15 mouse cellular contexts compared by ENCODE assay signal in genomic region chr4:58736867-58737633, GRCm38 (mm10). TPM values are rescaled to one million over a fixed set of nuclear protein-coding genes. Genes with fewer than 3 reads are reported as not detected.
DNase-seq lines count a peak whose midpoint lies in the region; ATAC-seq and TF ChIP-seq lines count a peak whose summit lies in the region.
"Had no signal": no experiment of that assay in that cellular context is flagged by ENCODE, and none has a peak within 500 bp of the region (broad histone marks: within the 10 kb centered on the region; RNA-seq: fewer than 3 reads in every experiment).

No protein-coding gene starts in this region.

- H3K27ac ChIP-seq in kidney, embryonic 15.5 days: peak overlapping the region; percentile 27; the same call in 1 of the 2 replicates
- H3K27ac ChIP-seq in kidney, embryonic 16.5 days (ENCODE audit: low read length): no peak overlapping the region
- no peak overlapping the region for H3K27ac ChIP-seq in CH12.LX (ENCODE audit: insufficient read depth, low read depth)
- H3K27ac ChIP-seq: limb, embryonic 13.5 days; neural tube, embryonic 12.5 days had no signal

- no peak; the same call in 1 of the 2 replicates for TF ChIP-seq RAD21 in CH12.LX (IDR thresholded peaks at IDR 0.05; ENCODE audit: low read depth, low read length)

- DNase-seq in cerebellum, postnatal 14 days: peak; percentile 15 to 20
- no peak for DNase-seq in CH12.LX (ENCODE audit: extremely low read depth)
- DNase-seq in urinary bladder, adult 2 months (ENCODE audit: low spot score): no peak
- DNase-seq: adrenal gland, adult 2 months; cerebellum, adult 2 months had no signal

- peaks cover 5% of the 10 kb centered on the region for H3K4me1 ChIP-seq in kidney, embryonic 15.5 days
- no peaks in the 10 kb centered on the region for H3K4me1 ChIP-seq in kidney, embryonic 16.5 days (ENCODE audit: insufficient read depth, low read length)
- peaks cover 0 to 3% of the 10 kb centered on the region in 2 experiments; a peak in 1 of 4 replicates for H3K4me1 ChIP-seq in CH12.LX (ENCODE audit: control insufficient read depth in 1 of 2, insufficient read depth in 2 of 2)
- H3K4me1 ChIP-seq: megakaryocyte, embryonic 14.5 days; neural tube, embryonic 12.5 days had no signal

- H3K4me2 ChIP-seq in kidney, embryonic 15.5 days: no peak overlapping the region
- no peak overlapping the region for H3K4me2 ChIP-seq in kidney, embryonic 16.5 days (replicated peaks; ENCODE audit: low read depth, low read length)
- H3K4me2 ChIP-seq in CH12.LX (ENCODE audit: insufficient read depth, low read depth, poor library complexity, severe bottlenecking): no peak overlapping the region
- H3K4me2 ChIP-seq: limb, embryonic 13.5 days; neural tube, embryonic 12.5 days had no signal

- ATAC-seq in cerebellum, adult (ENCODE audit: insufficient number of reproducible peaks, low FRiP score, low TSS enrichment): no peak
- ATAC-seq in kidney, embryonic 15.5 days (replicated peaks; ENCODE audit: low FRiP score): no peak; the same call in 1 of the 2 replicates
- no peak for ATAC-seq in kidney, embryonic 16.5 days (ENCODE audit: low FRiP score, low TSS enrichment)
- ATAC-seq in megakaryocyte, adult 5-6 weeks (ENCODE audit: poor library complexity, severe bottlenecking): peak; percentile 24; the same call in 1 of the 2 replicates
- no peak for ATAC-seq in erythroblast, adult 5-6 weeks (replicated peaks; ENCODE audit: low FRiP score, poor library complexity, severe bottlenecking)

- no peak overlapping the region for H3K9ac ChIP-seq in kidney, embryonic 15.5 days
- H3K9ac ChIP-seq in kidney, embryonic 16.5 days (replicated peaks; ENCODE audit: low read length): no peak overlapping the region
- no peak overlapping the region for H3K9ac ChIP-seq in CH12.LX (ENCODE audit: insufficient read depth, low read depth)
- H3K9ac ChIP-seq: limb, embryonic 13.5 days; neural tube, embryonic 12.5 days had no signal

- in situ Hi-C loops in CH12.LX (cut with MboI; ENCODE audit: low pct_ligation_motif_present, low pct_unique_long_range_greater_than_20kb, low sequenced_read_pairs): loop anchor here (25.0 kb wide), 2 partner anchors 300 to 450 kb away; partner anchors contain the start of gene Musk

- no peaks in the 10 kb centered on the region for H3K79me2 ChIP-seq in CH12.LX (replicated peaks; ENCODE audit: control insufficient read depth, extremely low read depth, insufficient read depth, poor library complexity, severe bottlenecking)

- 57% methylated on average over 18 of the region's 18 CpGs for WGBS in kidney, embryonic 15.5 days
- 54% methylated on average over 18 of the region's 18 CpGs for WGBS in kidney, embryonic 16.5 days

- dilution Hi-C loops in CH12.LX (cut with MboI; ENCODE audit: extremely low pct_ligation_motif_present, extremely low pct_unique_long_range_greater_than_20kb, low sequenced_read_pairs): no loop called here

- TF ChIP-seq CTCF in CH12.LX (conservative IDR thresholded peaks at IDR 0.05 in 1 of 2, IDR thresholded peaks at IDR 0.05 in 1 of 2; ENCODE audit: low read depth in 2 of 2, low read length in 2 of 2): no peak

- H3K36me3 ChIP-seq in kidney, embryonic 15.5 days: no peaks in the 10 kb centered on the region
- no peaks in the 10 kb centered on the region for H3K36me3 ChIP-seq in kidney, embryonic 16.5 days (ENCODE audit: insufficient read depth, low read length)
- no peaks in the 10 kb centered on the region for H3K36me3 ChIP-seq in CH12.LX (replicated peaks in 1 of 2; ENCODE audit: control insufficient read depth in 1 of 2, insufficient read depth in 1 of 2, low read length in 1 of 2)
- H3K36me3 ChIP-seq: limb, embryonic 13.5 days; neural tube, embryonic 12.5 days had no signal

- no peaks in the 10 kb centered on the region for H3K9me3 ChIP-seq in kidney, embryonic 15.5 days (replicated peaks)
- no peaks in the 10 kb centered on the region for H3K9me3 ChIP-seq in kidney, embryonic 16.5 days (ENCODE audit: low read length)
- H3K9me3 ChIP-seq in CH12.LX (replicated peaks; ENCODE audit: low read length): no peaks in the 10 kb centered on the region
- H3K9me3 ChIP-seq: limb, embryonic 13.5 days; megakaryocyte, embryonic 14.5 days; neural tube, embryonic 12.5 days had no signal

- TF ChIP-seq POLR2A in CH12.LX (IDR thresholded peaks at IDR 0.05; ENCODE audit: low read depth, low read length): no peak

- no peak overlapping the region for H3K4me3 ChIP-seq in kidney, embryonic 15.5 days (replicated peaks)
- H3K4me3 ChIP-seq in kidney, embryonic 16.5 days (ENCODE audit: low read length): no peak overlapping the region
- no peak overlapping the region for H3K4me3 ChIP-seq in CH12.LX (replicated peaks in 1 of 3; ENCODE audit: low read depth in 2 of 3, low read length in 2 of 3, poor library complexity in 1 of 3)
- H3K4me3 ChIP-seq: limb, embryonic 13.5 days; megakaryocyte, embryonic 14.5 days; neural tube, embryonic 12.5 days had no signal

- H3K27me3 ChIP-seq in kidney, embryonic 15.5 days: no peaks in the 10 kb centered on the region
- H3K27me3 ChIP-seq in kidney, embryonic 16.5 days (ENCODE audit: insufficient read depth, low read length): no peaks in the 10 kb centered on the region
- no peaks in the 10 kb centered on the region for H3K27me3 ChIP-seq in CH12.LX (replicated peaks)
- H3K27me3 ChIP-seq: limb, embryonic 13.5 days; megakaryocyte, embryonic 14.5 days; neural tube, embryonic 12.5 days had no signal

- TF ChIP-seq EP300 in CH12.LX (IDR thresholded peaks at IDR 0.05; ENCODE audit: low read length): no peak

TF ChIP-seq in CH12.LX, 34 proteins besides CTCF, POLR2A, EP300 and RAD21:
- TF ChIP-seq CHD2 (IDR thresholded peaks at IDR 0.05; ENCODE audit: low read length): no peak
- peak; percentile 52; the same call in 1 of the 2 replicates for TF ChIP-seq ZNF384 (IDR thresholded peaks at IDR 0.05; ENCODE audit: low read depth, low read length)

RNA-seq across cellular contexts. Expression of gene Olfr267, which starts 50.5 kb away (rescaled TPM):
- not detected in 2 replicates for polyA plus RNA-seq in kidney, embryonic 15.5 days (2015; fragmentation: Nextera tagmentation; extraction: Ambion mirVana)
- polyA plus RNA-seq in kidney, embryonic 16.5 days (2015; fragmentation: Nextera tagmentation; extraction: Ambion mirVana): not detected in 2 replicates
- total RNA-seq in CH12.LX (2012; rRNA removed) (0.04 TPM in 1 of 2 replicates, not detected in the other), CH12.LX (2014; rRNA removed) (0.08 TPM in 1 of 2 replicates, not detected in the other)
- 0.14 and 0.24 TPM in 2 replicates for polyA plus RNA-seq in CH12.LX (2012; ENCODE audit: insufficient read length, low read depth)
- total RNA-seq in megakaryocyte, adult 5-6 weeks (2015): 0.16 TPM in 1 of 2 replicates, not detected in the other
- not detected in 2 replicates for total RNA-seq in megakaryocyte, adult 5-6 weeks (2017)
- total RNA-seq in erythroblast, adult 5-6 weeks (2015; ENCODE audit: low replicate concordance): not detected in 2 replicates
- 0.28 TPM in 1 of 2 replicates, not detected in the other for total RNA-seq in erythroblast, adult 5-6 weeks (2017; ENCODE audit: low replicate concordance)
- 0.01 TPM in 2 replicates for polyA plus RNA-seq in urinary bladder, adult 2 months (2012; rRNA removed)
- total RNA-seq: MEL had no signal
- polyA plus RNA-seq: adrenal gland, adult 2 months; embryonic facial prominence, embryonic 14.5 days; limb, embryonic 13.5 days; neural tube, embryonic 12.5 days had no signal

Comparison
In these comparisons a context has a peak if more than half of its experiments do, and no peak if none do; other contexts are left out.
1. DNase-seq: peak in cerebellum, postnatal 14 days (2 of 2); none in CH12.LX (single experiment) and urinary bladder, adult 2 months (single experiment).